In genomic region chr17:17628237-17628879, GRCm38 (mm10) we compare ENCODE assay signal across 7 mouse cellular contexts. TPM values are rescaled to one million over a fixed set of nuclear protein-coding genes. Genes with fewer than 3 reads are reported as not detected.
A peak's percentile ranks its signal among the peaks of the same experiment; 100 is the strongest.
DNase-seq lines count a peak whose midpoint lies in the region; TF ChIP-seq lines count a peak whose summit lies in the region.
"Not testable (repeated sequence)": the region's sequence is repeated elsewhere in the genome, so short reads cannot be mapped to it uniquely, and the experiment has no call there.

No protein-coding gene starts in this region.

- H3K4me3 ChIP-seq in ES-Bruce4 (ENCODE audit: low read depth, low read length); ES-E14 (ENCODE audit: insufficient read depth in 1 of 2, low read depth in 1 of 2, low read length in 2 of 2, poor library complexity in 1 of 2, severe bottlenecking in 1 of 2): not testable (repeated sequence)
- peak overlapping the region in 1 of 2 experiments; percentile 49; a peak in 1 of 4 replicates for H3K4me3 ChIP-seq in MEL (ENCODE audit: control insufficient read depth in 1 of 2, insufficient read depth in 1 of 2, low read depth in 2 of 2, low read length in 2 of 2)

- not testable (repeated sequence) for TF ChIP-seq CTCF in ES-Bruce4 (IDR thresholded peaks at IDR 0.05; ENCODE audit: low read depth, low read length); MEL (IDR thresholded peaks at IDR 0.05 in 2 of 3, conservative IDR thresholded peaks at IDR 0.05 in 1 of 3; ENCODE audit: control insufficient read depth in 1 of 3, insufficient read depth in 1 of 3, low read depth in 2 of 3, low read length in 3 of 3, poor library complexity in 1 of 3, severe bottlenecking in 1 of 3)

- H3K79me2 ChIP-seq in MEL (ENCODE audit: control insufficient read depth, insufficient read depth, low read length, poor library complexity) = peaks cover 11% of the 10 kb centered on the region

- in situ Hi-C loops in ES-E14 (cut with MboI; ENCODE audit: low sequenced_read_pairs in 2 of 2, unreplicated experiment in 2 of 2) = not testable (repeated sequence)

- H3K4me1 ChIP-seq in ES-Bruce4 (ENCODE audit: control insufficient read depth, insufficient read depth, low read length); ES-E14 (ENCODE audit: control insufficient read depth in 2 of 2, insufficient read depth in 2 of 2, low read length in 2 of 2, poor library complexity in 1 of 2); MEL (ENCODE audit: control insufficient read depth in 1 of 2, insufficient read depth in 2 of 2, low read length in 2 of 2): not testable (repeated sequence)

- not testable (repeated sequence) for H3K27me3 ChIP-seq in ES-Bruce4 (ENCODE audit: control insufficient read depth, insufficient read depth, low read length, poor library complexity, severe bottlenecking); MEL (ENCODE audit: control insufficient read depth in 1 of 2, insufficient read depth in 2 of 2, low read length in 2 of 2)

- not testable (repeated sequence) for H3K36me3 ChIP-seq in ES-Bruce4 (ENCODE audit: control insufficient read depth, insufficient read depth, low read length, poor library complexity, severe bottlenecking); ES-E14 (ENCODE audit: control insufficient read depth, insufficient read depth, low read length, poor library complexity, severe bottlenecking); MEL (ENCODE audit: control insufficient read depth in 1 of 2, insufficient read depth in 2 of 2, low read length in 2 of 2)

- DNase-seq in ES-CJ7 (ENCODE audit: low read depth, low spot score) = peak; percentile 85
- not testable (repeated sequence) for DNase-seq in ES-E14 (ENCODE audit: low read depth, low spot score)
- peak; percentile 91 for DNase-seq in MEL (ENCODE audit: low read depth, low spot score)
- DNase-seq in R1 (ENCODE audit: low read depth, low spot score) = peak; percentile 84
- peak; percentile 87 for DNase-seq in ZHBTc4 (ENCODE audit: low read depth, low spot score)
- peak; percentile 27 for DNase-seq in cerebellum, adult 9-10 months

- TF ChIP-seq EP300 in ES-Bruce4 (IDR thresholded peaks at IDR 0.05; ENCODE audit: insufficient read depth, low read depth, low read length); MEL (IDR thresholded peaks at IDR 0.05; ENCODE audit: low read depth in 1 of 2, low read length in 2 of 2): not testable (repeated sequence)

- TF ChIP-seq RAD21 in MEL (IDR thresholded peaks at IDR 0.05; ENCODE audit: low read depth, low read length) = not testable (repeated sequence)

- peak overlapping the region; percentile 76; the same call in 1 of the 2 replicates for H3K27ac ChIP-seq in ES-Bruce4 (ENCODE audit: insufficient read depth, low read length)
- peak overlapping the region; percentile 85; the same call in 1 of the 2 replicates for H3K27ac ChIP-seq in ES-E14 (ENCODE audit: insufficient read depth, low read depth, low read length, poor library complexity, severe bottlenecking)
- H3K27ac ChIP-seq in MEL (ENCODE audit: control insufficient read depth, low read depth, low read length) = peak overlapping the region; percentile 74

- not testable (repeated sequence) for TF ChIP-seq POLR2A in ES-Bruce4 (IDR thresholded peaks at IDR 0.05; ENCODE audit: insufficient read depth, low read length)
- TF ChIP-seq POLR2A in MEL (IDR thresholded peaks at IDR 0.05; ENCODE audit: control insufficient read depth in 1 of 2, insufficient read depth in 1 of 2, low read depth in 1 of 2, low read length in 2 of 2, poor library complexity in 1 of 2) = peak in 1 of 2 experiments; percentile 53; a peak in 1 of 4 replicates

- H3K9ac ChIP-seq in ES-Bruce4 (ENCODE audit: low read depth, poor library complexity, severe bottlenecking); ES-E14 (ENCODE audit: insufficient read depth, low read depth, low read length, poor library complexity, severe bottlenecking): not testable (repeated sequence)
- peak overlapping the region; percentile 21 for H3K9ac ChIP-seq in MEL (ENCODE audit: control insufficient read depth, low read depth, low read length, poor library complexity, severe bottlenecking)

- peaks cover 13% of the 10 kb centered on the region for H3K9me3 ChIP-seq in ES-Bruce4 (replicated peaks; ENCODE audit: control insufficient read depth, insufficient read depth, low read length, poor library complexity, severe bottlenecking)
- H3K9me3 ChIP-seq in ES-E14 (ENCODE audit: control insufficient read depth, insufficient read depth, low read depth, low read length); MEL (replicated peaks; ENCODE audit: insufficient read depth, low read length): not testable (repeated sequence)

TF ChIP-seq in MEL, 35 proteins besides CTCF, POLR2A, EP300 and RAD21:
- TF ChIP-seq HCFC1 (IDR thresholded peaks at IDR 0.05; ENCODE audit: low read depth, low read length) (peak; percentile 23; the same call in 1 of the 2 replicates), SMC3 (IDR thresholded peaks at IDR 0.05; ENCODE audit: low read depth, low read length) (0 out of 2 replicates have a peak, but pooled peaks have one; percentile 2), TCF12 (IDR thresholded peaks at IDR 0.05; ENCODE audit: low read depth, low read length) (peak; percentile 18; the same call in 1 of the 2 replicates), NELFE (IDR thresholded peaks at IDR 0.05; ENCODE audit: low read depth, low read length) (peak; percentile 44), TBP (IDR thresholded peaks at IDR 0.05; ENCODE audit: low read depth, low read length) (peak; percentile 52; the same call in 1 of the 2 replicates)
TF ChIP-seq in MEL: peak in this region for 5; not testable (repeated sequence) for 30.

RNA-seq across cellular contexts. Expression of gene Lnpep, which starts 3.5 kb away (rescaled TPM):
- polyA plus RNA-seq in ES-Bruce4 (2011; ENCODE audit: insufficient read depth, insufficient read length, low read depth, missing spikeins) (60.5 and 63.5 TPM in 2 replicates), MEL (2012; ENCODE audit: insufficient read depth in 1 of 2, insufficient read length in 2 of 2, low read depth in 1 of 2, low replicate concordance in 2 of 2, missing spikeins in 1 of 2) (100 to 1,000 TPM in 1 of 2 experiments, 10 to 100 TPM in 1; 10.0 to 773 TPM)
- total RNA-seq in ES-E14 (2012; rRNA removed) (44.8 and 50.3 TPM in 2 replicates), MEL (2012; rRNA removed) (20.7 and 25.1 TPM in 2 replicates)
